Mouse (Mus musculus): Measurements from ENCODE around the gene Gm45711. TPM values are rescaled to one million over a fixed set of nuclear protein-coding genes. Genes with fewer than 3 reads are reported as not detected.

Gene Gm45711
- total and polyA plus RNA-seq, 3 experiments = not detected

DNA sequence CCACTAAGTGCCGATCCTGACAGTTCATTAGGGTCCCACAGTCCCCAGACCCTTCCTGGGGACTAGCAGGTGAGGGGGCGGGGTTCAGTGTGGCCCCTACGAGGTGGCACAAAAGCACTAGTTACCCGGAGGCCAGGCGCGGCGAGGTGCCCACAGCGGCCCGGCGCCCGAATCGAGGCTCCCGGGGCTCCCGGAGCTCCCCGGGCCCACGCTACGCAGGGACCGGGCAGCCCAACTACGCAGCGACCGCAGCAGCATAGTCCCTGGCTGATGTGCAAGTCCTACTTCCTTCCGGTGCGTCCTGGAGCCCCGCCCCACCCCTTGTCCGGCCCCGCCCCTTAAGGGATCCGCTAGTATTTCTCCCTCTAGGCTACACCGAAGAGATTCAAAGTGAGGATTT, 61.6 kb downstream of the Gm45711 start, which contains the start of gene Tk2:
Gene Tk2, minus strand, starts transcription at position 283 of the 400 bp plus-strand sequence.
- TF ChIP-seq HCFC1 (IDR thresholded peaks at IDR 0.05; ENCODE audit: low read depth, low read length) (peak; percentile 68), ETS1 (conservative IDR thresholded peaks at IDR 0.05; ENCODE audit: low read depth, low read length) (no peak), POLR2A (IDR thresholded peaks at IDR 0.05; ENCODE audit: low read depth, low read length) (peak; percentile 87), E2F4 (IDR thresholded peaks at IDR 0.05; ENCODE audit: insufficient replicate concordance, low read depth, low read length) (no peak), NELFE (IDR thresholded peaks at IDR 0.05; ENCODE audit: low read depth, low read length) (peak; percentile 80), JUN (IDR thresholded peaks at IDR 0.05; ENCODE audit: insufficient read depth, low read depth, low read length) (no peak), ZKSCAN1 (IDR thresholded peaks at IDR 0.05; ENCODE audit: borderline replicate concordance, low read depth, low read length) (no peak), MEF2A (IDR thresholded peaks at IDR 0.05; ENCODE audit: borderline replicate concordance, low read depth, low read length) (no peak), BHLHE40 (IDR thresholded peaks at IDR 0.05; ENCODE audit: low read depth, low read length) (0 out of 2 replicates have a peak, but pooled peaks have one; percentile 13), KAT2A (IDR thresholded peaks at IDR 0.05; ENCODE audit: insufficient replicate concordance, low read length) (no peak), ELF1 (IDR thresholded peaks at IDR 0.05; ENCODE audit: low read depth, low read length) (peak; percentile 63), TBP (conservative IDR thresholded peaks at IDR 0.05; ENCODE audit: low read depth, low read length) (no peak), POLR2AphosphoS2 (IDR thresholded peaks at IDR 0.05; ENCODE audit: low read depth, low read length) (no peak), JUND (conservative IDR thresholded peaks at IDR 0.05; ENCODE audit: low read depth, low read length) (no peak), ZNF384 (IDR thresholded peaks at IDR 0.05; ENCODE audit: low read depth, low read length) (no peak), CHD1 (IDR thresholded peaks at IDR 0.05; ENCODE audit: low read depth, low read length) (no peak), TCF12 (IDR thresholded peaks at IDR 0.05; ENCODE audit: low read depth, low read length) (peak; percentile 63), ZMIZ1 (IDR thresholded peaks at IDR 0.05; ENCODE audit: low read depth, low read length) (peak; percentile 71)
- H3K4me3 ChIP-seq (replicated peaks in 1 of 3; ENCODE audit: low read depth in 2 of 3, low read length in 2 of 3, poor library complexity in 1 of 3) = peak within 1 kb of the TSS; percentile 65 to 92 (median 87)
- dilution Hi-C loops (cut with MboI; ENCODE audit: extremely low pct_ligation_motif_present, extremely low pct_unique_long_range_greater_than_20kb, low sequenced_read_pairs) = no loop called here
- peak; percentile 90 for DNase-seq (ENCODE audit: extremely low read depth)
- peak within 1 kb of the TSS; percentile 92 for H3K4me2 ChIP-seq (ENCODE audit: insufficient read depth, low read depth, poor library complexity, severe bottlenecking)
- H3K9ac ChIP-seq (ENCODE audit: insufficient read depth, low read depth) = peak within 1 kb of the TSS; percentile 94
- H3K79me2 ChIP-seq (replicated peaks; ENCODE audit: control insufficient read depth, extremely low read depth, insufficient read depth, poor library complexity, severe bottlenecking) = peaks cover 2% of the 10 kb centered on the region; the same call in 1 of the 2 replicates
- H3K4me1 ChIP-seq (ENCODE audit: control insufficient read depth in 1 of 2, insufficient read depth in 2 of 2) = peaks cover 7 to 49% of the 10 kb centered on the region in 2 experiments
- H3K27me3 ChIP-seq (replicated peaks) = no peaks in the 10 kb centered on the region
- H3K36me3 ChIP-seq (replicated peaks in 1 of 2; ENCODE audit: control insufficient read depth in 1 of 2, insufficient read depth in 1 of 2, low read length in 1 of 2) = peaks cover 3 to 17% of the 10 kb centered on the region in 2 experiments
- in situ Hi-C loops (cut with MboI; ENCODE audit: low pct_ligation_motif_present, low pct_unique_long_range_greater_than_20kb, low sequenced_read_pairs) = loop anchor here (10.0 kb wide), 1 partner anchor 87 kb away; the partner anchor contains the start of gene Cmtm3
- peak within 1 kb of the TSS; percentile 97 for H3K27ac ChIP-seq (ENCODE audit: insufficient read depth, low read depth)
- no peaks in the 10 kb centered on the region for H3K9me3 ChIP-seq (replicated peaks; ENCODE audit: low read length)

DNA sequence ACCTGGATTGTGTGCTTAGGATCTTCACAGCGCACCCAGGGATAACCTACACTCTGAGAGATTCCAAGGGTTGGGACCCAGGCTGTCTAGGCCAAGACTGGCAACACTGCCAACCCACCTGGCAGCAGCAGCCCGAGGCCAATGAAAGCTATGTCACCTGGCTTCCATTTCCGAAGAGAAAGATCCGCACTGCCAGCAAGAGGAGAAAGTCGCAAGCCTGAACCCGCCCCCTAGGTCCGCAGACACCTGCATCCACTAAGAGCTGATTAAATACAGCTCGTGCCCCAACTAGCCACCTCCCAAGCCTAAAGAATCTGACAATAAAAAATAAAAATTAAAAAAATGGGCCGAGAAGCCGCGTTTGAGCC, 62.0 kb downstream of the Gm45711 start:
- Histone ChIP-seq H3K36me3 (replicated peaks in 1 of 2; ENCODE audit: control insufficient read depth in 1 of 2, insufficient read depth in 1 of 2, low read length in 1 of 2) (peaks cover 3 to 19% of the 10 kb centered on the region in 2 experiments), H3K27ac (ENCODE audit: insufficient read depth, low read depth) (peak overlapping the region; percentile 89), H3K4me1 (ENCODE audit: control insufficient read depth in 1 of 2, insufficient read depth in 2 of 2) (peaks cover 6 to 46% of the 10 kb centered on the region in 2 experiments), H3K27me3 (replicated peaks) (no peaks in the 10 kb centered on the region), H3K4me2 (ENCODE audit: insufficient read depth, low read depth, poor library complexity, severe bottlenecking) (peak overlapping the region; percentile 92), H3K4me3 (replicated peaks in 1 of 3; ENCODE audit: low read depth in 2 of 3, low read length in 2 of 3, poor library complexity in 1 of 3) (peak overlapping the region; percentile 65 to 92 (median 87)), H3K79me2 (replicated peaks; ENCODE audit: control insufficient read depth, extremely low read depth, insufficient read depth, poor library complexity, severe bottlenecking) (peaks cover 2% of the 10 kb centered on the region; the same call in 1 of the 2 replicates), H3K9ac (ENCODE audit: insufficient read depth, low read depth) (peak overlapping the region; percentile 94), H3K9me3 (replicated peaks; ENCODE audit: low read length) (no peaks in the 10 kb centered on the region)
- dilution Hi-C loops (cut with MboI; ENCODE audit: extremely low pct_ligation_motif_present, extremely low pct_unique_long_range_greater_than_20kb, low sequenced_read_pairs) (no loop called here), in situ Hi-C loops (cut with MboI; ENCODE audit: low pct_ligation_motif_present, low pct_unique_long_range_greater_than_20kb, low sequenced_read_pairs) (loop anchor here (10.0 kb wide), 1 partner anchor 87 kb away; the partner anchor contains the start of gene Cmtm3)
- no peak for TF ChIP-seq USF2 (conservative IDR thresholded peaks at IDR 0.05; ENCODE audit: low read depth, low read length)
- TF ChIP-seq POLR2A (IDR thresholded peaks at IDR 0.05; ENCODE audit: low read depth, low read length) = no peak
- TF ChIP-seq MEF2A (IDR thresholded peaks at IDR 0.05; ENCODE audit: borderline replicate concordance, low read depth, low read length) = no peak
- TF ChIP-seq ZMIZ1 (IDR thresholded peaks at IDR 0.05; ENCODE audit: low read depth, low read length) = no peak
- TF ChIP-seq MYC (IDR thresholded peaks at IDR 0.05; ENCODE audit: low read depth, low read length) = no peak
- TF ChIP-seq EP300 (IDR thresholded peaks at IDR 0.05; ENCODE audit: low read length) = no peak
- no peak for TF ChIP-seq ZKSCAN1 (IDR thresholded peaks at IDR 0.05; ENCODE audit: borderline replicate concordance, low read depth, low read length)
- TF ChIP-seq KAT2A (IDR thresholded peaks at IDR 0.05; ENCODE audit: insufficient replicate concordance, low read length) = no peak
- TF ChIP-seq JUN (IDR thresholded peaks at IDR 0.05; ENCODE audit: insufficient read depth, low read depth, low read length) = no peak
- TF ChIP-seq TBP (conservative IDR thresholded peaks at IDR 0.05; ENCODE audit: low read depth, low read length) = no peak
- no peak for TF ChIP-seq PAX5 (IDR thresholded peaks at IDR 0.05; ENCODE audit: low read length)
- TF ChIP-seq SMC3 (IDR thresholded peaks at IDR 0.05; ENCODE audit: low read depth, low read length) = no peak
- no peak for TF ChIP-seq JUND (conservative IDR thresholded peaks at IDR 0.05; ENCODE audit: low read depth, low read length)
- TF ChIP-seq UBTF (IDR thresholded peaks at IDR 0.05; ENCODE audit: low read depth, low read length) = no peak
- TF ChIP-seq IRF4 (IDR thresholded peaks at IDR 0.05; ENCODE audit: low read depth, low read length) = no peak
- no peak for TF ChIP-seq POLR2AphosphoS2 (IDR thresholded peaks at IDR 0.05; ENCODE audit: low read depth, low read length)
- no peak for TF ChIP-seq TCF12 (IDR thresholded peaks at IDR 0.05; ENCODE audit: low read depth, low read length)
- TF ChIP-seq NELFE (IDR thresholded peaks at IDR 0.05; ENCODE audit: low read depth, low read length) = no peak
- no peak for TF ChIP-seq ZC3H11A (IDR thresholded peaks at IDR 0.05; ENCODE audit: low read depth, low read length)
- peak; percentile 45 for DNase-seq (ENCODE audit: extremely low read depth)
